Mouse (Mus musculus): Measurements from ENCODE around the gene Pqlc2. TPM values are rescaled to one million over a fixed set of nuclear protein-coding genes. Genes with fewer than 3 reads are reported as not detected.

The Pqlc2 gene
- polyA plus RNA-seq, 1 experiment from 2014 or later, result 15.1 TPM

- peaks cover 14% of the 10 kb centered on the region for H3K4me1 ChIP-seq (replicated peaks)
- no peaks in the 10 kb centered on the region for H3K9me3 ChIP-seq
- H3K27me3 ChIP-seq, result no peaks in the 10 kb centered on the region
- no peak overlapping the region for H3K4me3 ChIP-seq (replicated peaks)
- H3K9ac ChIP-seq (replicated peaks), result no peak overlapping the region
- no peak overlapping the region for H3K27ac ChIP-seq
- WGBS, result 94% methylated on average over 4 of the region's 4 CpGs
- no peak overlapping the region for H3K4me2 ChIP-seq (replicated peaks)
- peaks cover 45% of the 10 kb centered on the region for H3K36me3 ChIP-seq
- ATAC-seq, result no peak
Observed at GRCm38 (mm10) chr4:139256146-139256545, 54.4 kb downstream of the Pqlc2 start.

- H3K4me2 ChIP-seq (replicated peaks), result no peak overlapping the region
- no peak for ATAC-seq
- no peaks in the 10 kb centered on the region for H3K9me3 ChIP-seq
- no peak overlapping the region for H3K27ac ChIP-seq
- no peak overlapping the region for H3K9ac ChIP-seq (replicated peaks)
- WGBS, result 93% methylated on average over 9 of the region's 9 CpGs
- H3K4me3 ChIP-seq (replicated peaks), result no peak overlapping the region
- H3K4me1 ChIP-seq (replicated peaks), result peaks cover 30% of the 10 kb centered on the region
- H3K36me3 ChIP-seq, result peaks cover 17% of the 10 kb centered on the region
- H3K27me3 ChIP-seq, result no peaks in the 10 kb centered on the region
Observed at GRCm38 (mm10) chr4:139253206-139253605, 57.3 kb downstream of the Pqlc2 start.

DNA sequence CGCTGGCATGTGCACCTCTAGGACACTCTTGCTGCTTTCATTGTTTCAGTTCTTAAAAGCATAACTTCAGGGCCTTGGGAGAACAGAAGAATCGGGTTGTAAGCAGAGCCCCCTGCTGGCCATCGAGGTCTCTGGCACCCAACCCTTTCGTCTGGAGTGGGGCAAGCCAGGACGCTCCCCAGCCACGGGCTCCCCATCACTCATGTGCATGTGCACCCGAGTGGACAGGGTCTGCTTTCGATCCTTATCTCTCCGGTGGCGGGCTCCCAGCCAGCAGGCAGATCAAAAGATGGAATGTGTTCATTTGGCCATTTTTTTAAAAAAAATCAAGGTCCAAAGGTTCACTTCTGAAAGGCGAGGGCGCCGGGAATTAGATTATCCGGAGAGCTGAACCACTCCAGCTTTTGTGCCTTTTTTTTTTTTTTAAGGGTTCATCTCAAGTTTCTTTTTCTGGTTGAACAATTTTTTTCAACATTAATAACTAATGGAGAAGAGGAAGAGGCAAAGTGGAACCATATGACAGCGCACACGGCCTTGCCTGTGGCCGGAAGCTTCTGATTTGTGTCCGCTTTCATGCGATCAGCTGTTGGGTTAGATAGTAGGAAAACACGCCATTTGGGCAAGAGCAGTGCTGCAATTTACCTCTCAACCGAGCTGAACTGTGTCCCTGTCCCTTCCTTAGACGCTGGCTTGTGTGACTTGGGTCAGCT lies 58.3 kb downstream of the Pqlc2 start:
- Histone ChIP-seq H3K4me2 (replicated peaks) (no peak overlapping the region), H3K27me3 (no peaks in the 10 kb centered on the region), H3K9ac (replicated peaks) (no peak overlapping the region), H3K9me3 (no peaks in the 10 kb centered on the region), H3K4me1 (replicated peaks) (peaks cover 40% of the 10 kb centered on the region), H3K36me3 (peaks cover 7% of the 10 kb centered on the region), H3K27ac (no peak overlapping the region), H3K4me3 (replicated peaks) (no peak overlapping the region)
- peak; percentile 60; the same call in 1 of the 2 replicates for ATAC-seq
- WGBS, result 59% methylated on average over 22 of the region's 22 CpGs

GRCm38 (mm10) chr4:139250886-139251285 lies 59.6 kb downstream of the Pqlc2 start:
- Histone ChIP-seq H3K9ac (replicated peaks) (peak overlapping the region; percentile 15; the same call in 1 of the 2 replicates), H3K4me2 (replicated peaks) (no peak overlapping the region), H3K36me3 (no peaks in the 10 kb centered on the region), H3K4me1 (replicated peaks) (peaks cover 53% of the 10 kb centered on the region), H3K9me3 (no peaks in the 10 kb centered on the region), H3K27ac (no peak overlapping the region), H3K4me3 (replicated peaks) (no peak overlapping the region), H3K27me3 (no peaks in the 10 kb centered on the region)
- no peak for ATAC-seq
- WGBS, result 78% methylated on average over 8 of the region's 8 CpGs

GRCm38 (mm10) chr4:139250043-139250442 lies 60.5 kb downstream of the Pqlc2 start:
- Histone ChIP-seq H3K27me3 (no peaks in the 10 kb centered on the region), H3K27ac (no peak overlapping the region), H3K4me1 (replicated peaks) (peaks cover 61% of the 10 kb centered on the region), H3K4me3 (replicated peaks) (no peak overlapping the region), H3K4me2 (replicated peaks) (no peak overlapping the region), H3K9me3 (no peaks in the 10 kb centered on the region), H3K9ac (replicated peaks) (no peak overlapping the region), H3K36me3 (no peaks in the 10 kb centered on the region)
- 76% methylated on average over 5 of the region's 5 CpGs for WGBS
- no peak for ATAC-seq

DNA sequence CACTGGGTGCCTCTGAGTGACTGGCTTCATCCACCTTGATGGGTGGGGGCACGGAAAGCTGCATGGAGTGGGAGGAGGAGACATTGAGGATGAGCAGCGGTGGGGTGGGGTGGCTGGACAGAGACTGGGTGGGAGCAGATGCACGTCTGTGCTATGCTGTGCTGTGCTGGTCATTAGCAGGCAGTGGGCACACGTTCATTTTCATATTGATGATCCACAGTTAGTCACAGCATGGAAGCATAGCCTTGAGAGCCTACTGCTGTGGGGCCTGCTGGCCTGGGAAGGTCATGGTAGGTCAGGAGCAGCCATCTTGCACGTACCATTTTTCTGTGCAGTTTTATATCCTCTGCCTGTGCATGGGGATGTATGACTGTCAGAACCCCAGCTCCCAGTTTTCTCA lies 61.8 kb downstream of the Pqlc2 start:
- Histone ChIP-seq H3K27me3 (no peaks in the 10 kb centered on the region), H3K36me3 (no peaks in the 10 kb centered on the region), H3K4me1 (replicated peaks) (peaks cover 69% of the 10 kb centered on the region), H3K27ac (no peak overlapping the region), H3K4me2 (replicated peaks) (no peak overlapping the region), H3K4me3 (replicated peaks) (no peak overlapping the region), H3K9ac (replicated peaks) (no peak overlapping the region), H3K9me3 (no peaks in the 10 kb centered on the region)
- no peak for ATAC-seq
- 80% methylated on average over 5 of the region's 5 CpGs for WGBS

DNA sequence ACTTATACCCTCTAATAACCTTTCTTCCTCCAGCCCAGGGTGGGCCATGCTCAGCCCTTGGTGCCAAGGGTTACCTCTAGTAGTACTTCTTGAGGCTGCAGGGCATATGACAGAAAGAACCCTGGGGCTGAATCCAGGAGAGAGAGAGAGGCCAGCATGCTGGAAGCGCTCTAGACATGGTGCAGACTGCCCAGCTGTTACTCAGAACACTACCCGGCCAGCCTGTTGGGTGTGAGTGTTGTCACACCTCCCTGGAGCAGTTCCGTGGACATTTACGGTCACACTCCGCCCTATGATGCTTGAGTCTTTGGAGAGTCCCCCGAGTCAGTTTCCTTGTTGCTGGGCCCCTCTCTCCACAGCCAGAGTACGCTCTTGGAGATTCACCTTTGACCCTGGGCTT lies 62.5 kb downstream of the Pqlc2 start:
- peaks cover 65% of the 10 kb centered on the region for H3K4me1 ChIP-seq (replicated peaks)
- WGBS, result 82% methylated on average over 7 of the region's 7 CpGs
- H3K4me2 ChIP-seq (replicated peaks), result no peak overlapping the region
- H3K9ac ChIP-seq (replicated peaks), result no peak overlapping the region
- H3K27me3 ChIP-seq, result no peaks in the 10 kb centered on the region
- no peak overlapping the region for H3K27ac ChIP-seq
- H3K36me3 ChIP-seq, result no peaks in the 10 kb centered on the region
- H3K4me3 ChIP-seq (replicated peaks), result no peak overlapping the region
- no peaks in the 10 kb centered on the region for H3K9me3 ChIP-seq
- no peak for ATAC-seq

DNA sequence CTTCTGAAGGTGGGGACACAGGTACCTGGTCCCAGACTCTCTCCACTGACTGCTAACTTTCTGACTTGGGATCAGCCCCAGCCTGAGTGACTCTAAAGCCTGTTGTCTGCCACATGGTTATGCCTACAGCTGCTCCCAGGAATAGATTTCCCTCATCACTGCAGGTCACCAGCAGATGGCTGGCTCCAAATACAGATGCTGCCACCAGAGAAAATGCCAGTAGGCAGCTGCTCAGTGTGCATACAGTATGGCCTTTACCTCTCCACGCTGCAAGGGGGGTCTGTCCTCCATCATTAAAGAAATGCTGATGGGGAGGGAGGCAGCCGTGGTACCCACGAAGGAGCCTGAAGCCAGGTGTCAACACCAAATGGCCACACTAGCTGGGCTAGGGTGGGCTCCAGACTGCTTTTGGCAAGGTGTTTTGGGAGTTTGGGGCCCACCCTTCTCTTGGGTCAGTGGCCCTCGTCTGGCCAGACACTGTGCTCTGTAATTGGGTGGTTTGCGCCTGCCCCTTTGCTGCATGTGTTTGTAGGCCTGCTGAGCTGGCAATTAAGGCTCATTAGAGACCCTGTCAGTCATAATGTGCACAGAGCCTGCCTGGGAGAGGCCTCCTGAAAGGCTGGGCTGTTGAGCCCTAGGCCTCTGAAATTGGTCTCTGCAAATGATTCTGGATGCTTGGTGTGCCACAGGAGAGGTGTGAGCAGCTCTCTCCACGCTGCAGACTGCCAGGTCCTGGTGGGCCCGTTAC lies 64.2 kb downstream of the Pqlc2 start:
- H3K9ac ChIP-seq (replicated peaks), result no peak overlapping the region
- WGBS, result 58% methylated on average over 7 of the region's 7 CpGs
- H3K4me1 ChIP-seq (replicated peaks), result peaks cover 63% of the 10 kb centered on the region

DNA sequence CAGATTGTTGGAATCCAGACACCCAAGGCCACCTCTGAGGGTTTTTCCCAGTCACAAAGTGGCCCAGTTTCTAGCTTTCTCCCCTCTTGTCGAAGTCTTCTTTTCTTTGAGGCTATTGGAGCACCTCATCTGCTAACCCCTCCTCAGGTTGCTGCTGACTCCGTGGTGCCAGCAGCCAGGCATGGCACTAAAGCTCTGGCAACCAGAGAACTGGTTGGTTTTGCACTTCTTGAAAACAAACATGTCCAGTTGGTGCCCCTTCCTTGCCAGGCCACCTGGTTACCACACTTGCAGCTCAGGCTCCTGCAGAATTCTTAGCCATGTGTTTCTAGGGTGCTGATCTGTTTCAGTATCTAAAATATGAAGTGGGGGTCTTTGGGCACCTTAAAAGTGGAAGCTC lies 65.0 kb downstream of the Pqlc2 start:
- no peak overlapping the region for H3K9ac ChIP-seq (replicated peaks)
- H3K27me3 ChIP-seq, result no peaks in the 10 kb centered on the region
- no peak for ATAC-seq
- H3K4me1 ChIP-seq (replicated peaks), result peaks cover 55% of the 10 kb centered on the region
- no peak overlapping the region for H3K4me3 ChIP-seq (replicated peaks)
- WGBS, result 95% methylated on average over 2 of the region's 2 CpGs
- H3K9me3 ChIP-seq, result no peaks in the 10 kb centered on the region
- peaks cover 20% of the 10 kb centered on the region for H3K36me3 ChIP-seq
- H3K4me2 ChIP-seq (replicated peaks), result no peak overlapping the region
- H3K27ac ChIP-seq, result peak overlapping the region; percentile 72

More for the DNA sequence above, 64.2 kb downstream of the Pqlc2 start:
- no peak overlapping the region for H3K4me2 ChIP-seq (replicated peaks)
- no peaks in the 10 kb centered on the region for H3K9me3 ChIP-seq
- H3K36me3 ChIP-seq, result peaks cover 13% of the 10 kb centered on the region; the same call in 1 of the 2 replicates
- H3K4me3 ChIP-seq (replicated peaks), result no peak overlapping the region
- H3K27me3 ChIP-seq, result no peaks in the 10 kb centered on the region
- H3K27ac ChIP-seq, result peak overlapping the region; percentile 72
- peak; percentile 88 for ATAC-seq

DNA sequence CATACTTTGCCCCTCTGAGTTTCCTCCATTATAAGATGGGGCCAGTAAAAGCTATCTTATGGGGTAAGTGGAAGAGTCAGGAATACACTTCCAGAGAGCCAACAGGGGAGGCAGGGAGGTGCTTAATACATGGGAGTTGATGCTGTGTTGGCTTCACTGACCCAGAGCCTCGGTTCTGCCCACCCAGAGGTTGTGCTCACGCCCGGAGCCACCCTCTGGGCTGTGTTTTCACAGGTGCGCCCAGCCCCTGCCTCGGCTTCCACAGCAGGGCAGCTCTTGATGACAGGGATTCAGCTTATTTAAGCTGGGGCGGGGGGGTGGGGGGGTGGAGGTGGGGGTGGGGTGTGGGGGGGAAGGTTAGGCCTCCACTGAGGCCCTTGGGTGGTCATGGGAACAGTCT lies 65.7 kb downstream of the Pqlc2 start:
- WGBS, result 88% methylated on average over 6 of the region's 6 CpGs
- H3K4me2 ChIP-seq (replicated peaks), result no peak overlapping the region
- H3K27ac ChIP-seq, result no peak overlapping the region
- no peak for ATAC-seq
- H3K9ac ChIP-seq (replicated peaks), result no peak overlapping the region
- no peaks in the 10 kb centered on the region for H3K27me3 ChIP-seq
- peaks cover 27% of the 10 kb centered on the region for H3K36me3 ChIP-seq
- no peak overlapping the region for H3K4me3 ChIP-seq (replicated peaks)
- H3K4me1 ChIP-seq (replicated peaks), result peaks cover 54% of the 10 kb centered on the region
- no peaks in the 10 kb centered on the region for H3K9me3 ChIP-seq

- Histone ChIP-seq H3K9ac (replicated peaks) (0 out of 2 replicates have a peak overlapping the region, but pooled peaks have one; percentile 19), H3K4me1 (replicated peaks) (peaks cover 54% of the 10 kb centered on the region), H3K9me3 (no peaks in the 10 kb centered on the region), H3K4me3 (replicated peaks) (no peak overlapping the region), H3K27ac (no peak overlapping the region), H3K4me2 (replicated peaks) (no peak overlapping the region), H3K27me3 (no peaks in the 10 kb centered on the region), H3K36me3 (peaks cover 32% of the 10 kb centered on the region)
- no peak for ATAC-seq
- WGBS, result 77% methylated on average over 3 of the region's 3 CpGs
Observed at GRCm38 (mm10) chr4:139244176-139244575, 66.3 kb downstream of the Pqlc2 start.
